Mouse (Mus musculus) forebrain, embryonic 14.5 days (tissue): ENCODE measurements at regions not wholly inside any gene's neighbourhood (a gene's known extent, or its start where the extent isn't known, plus 50 kb on each side); places are given as distances from the start of the nearest gene placed in this dataset.

Experiments used
- ATAC-seq: fragments of 200-750 bp; cut with Nextera tagmentation; 2 replicates; pipeline ENCODE4 v1.8.0; 2017; ENCODE audit warnings: mild to moderate bottlenecking, moderate library complexity
- DNase-seq: peaks from one replicate; pipeline ENCODE4 v3.0.0-alpha.2; 2015; ENCODE audit warnings: low spot score
- H3K27ac ChIP-seq: fragments of 300-500 bp; sonication (generic); 2 replicates; pipeline ENCODE4 v1.5.1; 2014; ENCODE audit warnings: low read depth, mild to moderate bottlenecking, control low read depth, low read length, moderate library complexity
- H3K27me3 ChIP-seq: fragments of 300-500 bp; sonication (generic); replicated peaks from 2 replicates; pipeline ENCODE4 v1.6.1; 2014; ENCODE audit warnings: low read length, control low read depth, mixed read lengths; ENCODE audit not compliant: control insufficient read depth, insufficient read depth
- H3K36me3 ChIP-seq: fragments of 300-500 bp; sonication (generic); 2 replicates; pipeline ENCODE4 v1.6.1; 2014; ENCODE audit warnings: low read length, control low read depth; ENCODE audit not compliant: control insufficient read depth, insufficient read depth
- H3K4me1 ChIP-seq: fragments of 300-500 bp; sonication (generic); 2 replicates; pipeline ENCODE4 v1.6.1; 2014; ENCODE audit warnings: antibody characterized with exemption, low read length, control low read depth; ENCODE audit not compliant: control insufficient read depth, insufficient read depth
- H3K4me2 ChIP-seq: fragments of 300-500 bp; sonication (generic); 2 replicates; pipeline ENCODE4 v1.6.1; 2014; ENCODE audit warnings: mild to moderate bottlenecking, control low read depth, low read length
- H3K4me3 ChIP-seq: fragments of 300-500 bp; sonication (generic); 2 replicates; pipeline ENCODE4 v1.5.1; 2014; ENCODE audit warnings: low read depth, low read length, control low read depth
- H3K9ac ChIP-seq: fragments of 300-500 bp; sonication (generic); 2 replicates; pipeline ENCODE4 v1.6.1; 2014; ENCODE audit warnings: mild to moderate bottlenecking, low read length, control low read depth, moderate library complexity
- H3K9me3 ChIP-seq: fragments of 300-500 bp; sonication (generic); replicated peaks from 2 replicates; pipeline ENCODE4 v1.6.1; 2016; ENCODE audit warnings: low read length, control low read depth, mixed read lengths; ENCODE audit not compliant: control insufficient read depth
- WGBS: fragments of 180-500 bp; shearing (Covaris S2); extraction: QIAGEN DNeasy Blood & Tissue Kit; methylation state at CpG from one replicate; pipeline ENCODE4 v1.1.7; 2014; 5-methylcytosine and 5-hydroxymethylcytosine counted together

DNA sequence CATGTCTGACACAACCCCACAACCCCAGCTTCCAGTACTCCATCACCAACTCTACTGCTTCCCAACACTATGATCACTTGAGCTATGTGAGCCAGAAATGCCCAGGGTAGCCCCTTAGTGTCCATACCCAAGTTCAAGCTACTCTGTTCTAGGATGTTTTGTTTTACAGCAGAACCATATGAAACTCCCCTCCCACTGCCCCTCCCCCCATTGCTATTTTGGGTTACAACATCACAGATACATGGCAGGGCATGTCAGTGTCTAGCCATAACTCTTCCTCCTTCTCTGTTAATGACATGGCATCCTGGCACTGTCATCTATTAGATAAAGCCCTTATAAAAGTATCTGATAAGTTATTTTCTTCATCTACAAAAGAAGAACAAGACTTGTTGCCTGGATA is 142.0 kb upstream of the Bcl6 start:
- H3K4me1 ChIP-seq = peaks cover 7% of the 10 kb centered on the region; the same call in 1 of the 2 replicates
- DNase-seq = no peak
- H3K4me2 ChIP-seq = no peak overlapping the region
- no peaks in the 10 kb centered on the region for H3K9me3 ChIP-seq
- H3K27ac ChIP-seq = no peak overlapping the region
- H3K27me3 ChIP-seq = no peaks in the 10 kb centered on the region
- H3K36me3 ChIP-seq = no peaks in the 10 kb centered on the region
- H3K4me3 ChIP-seq = no peak overlapping the region
- no peak overlapping the region for H3K9ac ChIP-seq
- no peak for ATAC-seq

GRCm38 (mm10) chr16:24129701-24130100 is 141.0 kb upstream of the Bcl6 start:
- Histone ChIP-seq H3K4me3 (no peak overlapping the region), H3K36me3 (no peaks in the 10 kb centered on the region), H3K27me3 (no peaks in the 10 kb centered on the region), H3K4me2 (no peak overlapping the region), H3K9ac (no peak overlapping the region), H3K27ac (no peak overlapping the region), H3K4me1 (peaks cover 7% of the 10 kb centered on the region; the same call in 1 of the 2 replicates), H3K9me3 (no peaks in the 10 kb centered on the region)
- ATAC-seq (no peak), DNase-seq (no peak)
- 95% methylated on average over 4 of the region's 4 CpGs for WGBS

DNA sequence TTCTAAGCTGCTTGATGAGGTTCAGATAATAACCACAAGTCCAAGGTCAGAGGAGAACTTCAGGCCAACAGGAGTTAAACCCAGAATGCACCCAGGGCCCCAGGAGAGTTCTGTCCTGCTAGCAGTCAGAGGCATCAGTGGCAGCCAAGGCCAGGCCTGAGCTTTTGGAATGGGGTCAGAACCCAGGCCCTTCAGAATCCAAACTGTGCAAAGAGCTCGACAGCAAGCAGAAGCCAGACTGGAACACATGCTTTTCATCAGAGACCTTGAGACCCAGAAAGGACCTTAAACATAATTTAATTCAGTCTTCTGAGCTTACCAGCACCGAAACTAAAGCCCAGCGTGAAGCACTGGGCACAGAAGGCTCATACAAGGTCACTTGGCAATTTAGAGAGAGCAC is 139.9 kb upstream of the Bcl6 start:
- no peak overlapping the region for H3K4me3 ChIP-seq
- no peaks in the 10 kb centered on the region for H3K9me3 ChIP-seq
- DNase-seq (no peak), ATAC-seq (no peak)
- no peaks in the 10 kb centered on the region for H3K4me1 ChIP-seq
- H3K4me2 ChIP-seq = no peak overlapping the region
- H3K36me3 ChIP-seq = no peaks in the 10 kb centered on the region
- no peak overlapping the region for H3K9ac ChIP-seq
- H3K27ac ChIP-seq = no peak overlapping the region
- no peaks in the 10 kb centered on the region for H3K27me3 ChIP-seq
- WGBS = 45% methylated on average over 3 of the region's 3 CpGs

GRCm38 (mm10) chr16:24124766-24125165 is 136.1 kb upstream of the Bcl6 start:
- 88% methylated on average over 5 of the region's 5 CpGs for WGBS
- no peaks in the 10 kb centered on the region for H3K36me3 ChIP-seq
- no peak overlapping the region for H3K9ac ChIP-seq
- no peak for ATAC-seq
- H3K27ac ChIP-seq = no peak overlapping the region
- H3K27me3 ChIP-seq = no peaks in the 10 kb centered on the region
- no peaks in the 10 kb centered on the region for H3K4me1 ChIP-seq
- no peak overlapping the region for H3K4me3 ChIP-seq
- H3K9me3 ChIP-seq = no peaks in the 10 kb centered on the region
- no peak overlapping the region for H3K4me2 ChIP-seq
- DNase-seq = no peak

GRCm38 (mm10) chr16:24124083-24124482 is 135.4 kb upstream of the Bcl6 start:
- Histone ChIP-seq H3K36me3 (no peaks in the 10 kb centered on the region), H3K4me3 (no peak overlapping the region), H3K4me2 (no peak overlapping the region), H3K27ac (no peak overlapping the region), H3K9me3 (no peaks in the 10 kb centered on the region), H3K4me1 (no peaks in the 10 kb centered on the region), H3K27me3 (no peaks in the 10 kb centered on the region), H3K9ac (no peak overlapping the region)
- DNase-seq = no peak
- ATAC-seq = no peak
- WGBS = 91% methylated on average over 4 of the region's 4 CpGs

DNA sequence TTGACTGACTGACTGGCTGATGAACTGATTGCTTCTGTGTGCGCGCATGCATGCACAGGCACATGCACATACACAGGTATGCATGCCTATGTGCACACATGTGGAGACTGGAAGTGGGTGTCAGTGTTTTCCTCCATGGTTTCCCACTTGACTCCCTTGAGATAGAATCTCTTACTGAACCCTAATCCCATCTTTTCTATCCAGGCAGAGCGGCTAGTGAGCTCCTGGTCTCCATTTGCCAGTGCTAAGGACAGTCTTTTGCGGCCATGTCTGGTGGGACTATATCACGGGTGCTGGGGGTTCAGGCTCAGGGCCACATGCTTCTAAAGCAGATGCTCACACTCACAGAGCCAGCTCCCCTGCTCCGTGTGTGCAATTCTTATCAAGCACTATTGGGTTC is 133.0 kb upstream of the Bcl6 start:
- no peak overlapping the region for H3K27ac ChIP-seq
- no peaks in the 10 kb centered on the region for H3K9me3 ChIP-seq
- no peaks in the 10 kb centered on the region for H3K27me3 ChIP-seq
- H3K4me3 ChIP-seq = no peak overlapping the region
- 92% methylated on average over 6 of the region's 6 CpGs for WGBS
- ATAC-seq (no peak), DNase-seq (no peak)
- H3K9ac ChIP-seq = no peak overlapping the region
- no peaks in the 10 kb centered on the region for H3K36me3 ChIP-seq
- no peaks in the 10 kb centered on the region for H3K4me1 ChIP-seq
- H3K4me2 ChIP-seq = no peak overlapping the region

DNA sequence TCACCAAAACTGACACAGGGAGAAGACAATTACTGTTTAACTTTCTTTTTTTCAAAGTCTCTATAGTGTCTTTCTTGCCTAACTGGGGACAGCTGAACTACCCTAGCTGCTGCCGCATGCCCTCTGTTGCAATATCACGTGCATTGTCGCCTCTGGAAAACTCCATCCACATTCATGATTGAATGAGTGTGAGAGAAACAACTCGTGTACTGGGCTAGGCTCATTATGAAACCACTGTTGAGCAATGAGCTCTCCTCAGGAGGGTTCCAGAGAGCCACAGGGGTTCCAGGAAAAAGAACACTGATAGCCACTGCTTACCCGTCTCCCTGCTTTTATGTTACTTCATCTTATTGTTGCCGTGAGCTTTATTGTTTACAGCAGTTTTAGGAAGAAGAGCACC is 132.2 kb upstream of the Bcl6 start:
- ATAC-seq = no peak
- Histone ChIP-seq H3K4me2 (no peak overlapping the region), H3K36me3 (no peaks in the 10 kb centered on the region), H3K4me1 (no peaks in the 10 kb centered on the region), H3K27me3 (no peaks in the 10 kb centered on the region), H3K4me3 (no peak overlapping the region), H3K9me3 (no peaks in the 10 kb centered on the region), H3K9ac (no peak overlapping the region), H3K27ac (no peak overlapping the region)
- DNase-seq = no peak
- 52% methylated on average over 6 of the region's 6 CpGs for WGBS

DNA sequence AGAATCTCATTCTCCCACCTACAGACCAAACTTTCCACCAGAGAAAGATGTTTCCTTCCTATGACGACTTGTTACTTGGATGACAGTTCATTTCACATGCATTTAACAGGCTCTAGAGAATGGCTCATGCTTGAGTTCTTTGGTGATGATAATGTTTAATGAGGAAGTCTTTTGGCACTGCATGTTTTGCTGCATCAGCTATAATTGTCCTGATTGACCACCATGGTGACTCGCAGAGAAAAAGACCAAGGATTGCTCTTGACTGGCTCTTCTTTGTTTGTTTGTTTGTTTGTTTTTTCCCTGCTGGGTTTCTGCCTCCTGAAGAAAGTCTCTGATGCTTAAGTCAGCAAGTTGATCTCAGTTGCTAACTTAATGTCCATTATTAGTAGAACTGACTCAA is 129.8 kb upstream of the Bcl6 start:
- DNase-seq = no peak
- WGBS = 82% methylated on average over 2 of the region's 2 CpGs
- no peak overlapping the region for H3K27ac ChIP-seq

DNA sequence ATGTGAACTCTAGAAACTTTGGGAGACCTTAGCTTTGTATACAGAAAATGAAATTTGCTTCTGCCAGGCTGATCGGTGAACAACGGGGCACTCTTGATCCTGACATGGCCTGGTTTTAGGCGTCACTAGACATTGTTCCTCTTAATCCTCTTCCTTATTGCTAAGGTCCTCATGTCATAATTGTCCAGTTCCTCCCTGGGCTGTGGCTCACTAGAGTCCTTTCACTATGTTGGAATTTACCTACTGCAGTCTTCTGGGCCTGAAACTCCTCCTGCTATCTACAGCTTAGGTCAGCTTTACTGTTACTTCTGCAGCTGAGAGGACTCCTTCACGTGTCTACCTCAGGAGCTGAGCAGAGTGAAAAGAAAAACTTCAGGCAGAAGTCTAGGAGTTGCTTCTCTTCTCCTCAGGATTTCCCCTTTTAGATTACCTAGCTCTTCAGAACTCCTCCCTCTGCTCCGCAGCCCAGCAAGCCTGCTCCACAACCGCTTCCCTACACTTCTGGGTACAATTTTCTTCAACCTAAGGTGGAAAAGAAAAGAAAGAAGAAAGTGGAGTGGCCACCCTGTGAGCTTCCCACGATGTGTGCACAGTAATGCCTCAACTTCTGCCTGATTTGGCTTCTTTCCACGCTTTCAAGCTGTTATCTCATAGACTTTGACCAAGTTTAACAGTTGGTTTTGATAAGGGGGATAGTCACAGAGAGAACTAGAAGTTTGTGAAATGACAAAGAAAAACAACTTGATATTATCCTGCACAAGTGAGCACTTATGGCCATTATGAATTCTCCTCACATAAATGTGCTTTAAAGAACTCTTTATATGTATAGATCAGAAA is 114.4 kb upstream of the Bcl6 start:
- Histone ChIP-seq H3K9ac (no peak overlapping the region), H3K4me1 (peaks cover 4% of the 10 kb centered on the region; the same call in 1 of the 2 replicates), H3K4me3 (no peak overlapping the region), H3K9me3 (no peaks in the 10 kb centered on the region), H3K36me3 (no peaks in the 10 kb centered on the region), H3K4me2 (no peak overlapping the region), H3K27ac (no peak overlapping the region), H3K27me3 (no peaks in the 10 kb centered on the region)
- WGBS = 79% methylated on average over 8 of the region's 8 CpGs
- ATAC-seq (no peak), DNase-seq (no peak)

More for the DNA sequence above, 129.8 kb upstream of the Bcl6 start:
- Histone ChIP-seq H3K9ac (no peak overlapping the region), H3K4me1 (no peaks in the 10 kb centered on the region), H3K4me3 (no peak overlapping the region), H3K4me2 (no peak overlapping the region), H3K36me3 (no peaks in the 10 kb centered on the region), H3K27me3 (no peaks in the 10 kb centered on the region), H3K9me3 (no peaks in the 10 kb centered on the region)
- no peak for ATAC-seq
